Mouse (Mus musculus) urinary bladder, postnatal 25 days (tissue): ENCODE data around the gene Cyb561a3.

Experiments used
- DNase-seq: peaks from one replicate; pipeline ENCODE4 v3.0.0; 2022; ENCODE audit warnings: low spot score

Gene Cyb561a3

DNA sequence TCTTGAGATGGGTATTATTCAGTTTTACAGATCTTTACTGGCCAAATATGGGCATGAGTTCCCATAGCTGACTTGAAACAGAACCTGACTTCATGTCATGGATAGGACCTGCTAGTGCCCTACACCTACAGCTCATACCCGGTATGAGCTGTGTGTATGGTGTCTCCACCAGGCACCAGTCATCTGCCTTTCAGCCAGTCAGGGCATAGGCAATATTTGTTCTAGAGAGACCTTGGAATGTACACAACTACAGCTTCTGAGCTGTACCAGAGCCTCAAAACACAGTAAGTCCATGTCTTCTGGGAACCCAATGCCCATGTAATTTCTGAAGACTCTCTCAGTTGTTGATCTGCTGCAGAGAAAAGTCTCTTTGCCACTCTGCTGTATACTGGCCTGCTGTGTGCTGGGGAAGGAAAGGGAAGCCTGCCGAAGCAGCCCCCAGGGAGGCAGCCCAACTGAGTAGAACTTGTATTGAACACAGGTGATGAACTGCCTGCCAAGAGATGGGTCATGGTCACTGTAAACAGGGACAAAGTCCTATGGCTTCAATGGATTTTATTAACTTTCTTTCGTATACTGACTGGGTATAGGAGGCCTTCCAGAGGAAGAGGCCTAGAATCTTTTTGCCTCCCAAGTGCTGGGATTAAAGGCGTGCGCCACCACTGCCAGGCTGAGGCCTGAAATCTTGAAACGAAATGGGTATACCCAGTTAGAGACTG is 14.8 kb downstream of the Cyb561a3 start:
- DNase-seq = no peak

DNA sequence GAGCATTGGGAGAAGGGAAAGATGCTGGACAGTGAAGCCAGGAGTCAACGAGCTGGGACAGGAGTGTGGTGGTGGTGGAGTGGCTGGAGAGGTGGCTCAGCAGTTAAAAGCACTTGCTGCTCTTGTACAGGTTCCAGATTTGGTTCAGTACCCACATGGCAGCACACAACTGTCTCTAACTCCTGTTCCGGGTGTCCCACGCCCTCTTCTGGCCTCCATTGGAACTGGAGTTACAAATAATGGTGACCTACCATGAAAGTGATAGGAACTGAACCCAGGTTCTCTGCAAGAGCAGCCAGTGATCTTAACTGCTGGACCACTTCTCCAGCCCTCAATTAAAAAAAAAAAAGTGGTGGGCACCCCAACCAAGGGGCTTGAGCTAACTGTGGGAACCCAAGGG is 21.2 kb downstream of the Cyb561a3 start:
- DNase-seq = no peak

DNA sequence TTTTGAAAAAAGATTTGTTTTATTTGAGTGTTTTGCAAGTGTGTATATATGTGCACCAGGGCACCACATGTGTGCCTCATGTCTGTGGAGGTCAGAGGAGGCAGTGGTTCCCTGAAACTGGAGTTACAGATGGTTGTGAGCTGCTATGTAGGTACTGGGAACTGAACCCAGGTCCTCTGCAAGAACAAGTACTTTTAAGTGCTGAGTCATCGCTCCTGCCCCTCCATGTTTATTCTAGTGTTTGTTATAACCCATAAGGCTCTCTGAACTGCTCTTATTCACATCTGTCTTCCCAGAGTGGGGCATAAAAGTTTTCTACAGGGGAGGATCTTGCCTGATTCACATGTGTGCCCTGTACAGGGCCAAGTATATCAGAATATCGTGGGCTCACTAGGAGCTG is 22.7 kb downstream of the Cyb561a3 start:
- DNase-seq = no peak

DNA sequence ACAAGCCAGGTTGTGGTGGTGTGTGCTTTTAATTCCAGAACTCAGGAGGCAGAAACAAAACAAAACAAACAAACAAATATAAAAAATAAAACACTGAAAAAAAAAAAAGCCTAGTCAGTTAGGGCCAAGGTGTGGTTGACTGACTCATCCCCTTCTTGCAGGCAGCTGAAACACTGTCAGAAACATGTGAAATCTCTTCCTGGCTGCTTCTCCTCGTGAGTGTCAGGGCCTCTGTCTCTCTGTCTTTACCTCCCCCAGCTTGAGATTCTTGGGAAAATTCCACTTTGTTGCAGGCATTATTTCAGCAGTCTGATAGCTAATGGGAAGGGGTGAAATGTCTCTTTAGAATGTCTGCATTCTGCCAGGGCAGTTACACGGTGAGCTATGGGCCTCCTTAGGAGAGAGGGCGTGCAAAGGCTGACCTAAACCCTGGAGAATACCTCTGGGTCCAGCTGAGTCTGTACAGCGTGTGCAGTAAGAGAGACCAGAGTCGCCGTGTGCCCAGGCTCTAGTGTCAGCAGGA is 25.3 kb downstream of the Cyb561a3 start:
- no peak for DNase-seq

DNA sequence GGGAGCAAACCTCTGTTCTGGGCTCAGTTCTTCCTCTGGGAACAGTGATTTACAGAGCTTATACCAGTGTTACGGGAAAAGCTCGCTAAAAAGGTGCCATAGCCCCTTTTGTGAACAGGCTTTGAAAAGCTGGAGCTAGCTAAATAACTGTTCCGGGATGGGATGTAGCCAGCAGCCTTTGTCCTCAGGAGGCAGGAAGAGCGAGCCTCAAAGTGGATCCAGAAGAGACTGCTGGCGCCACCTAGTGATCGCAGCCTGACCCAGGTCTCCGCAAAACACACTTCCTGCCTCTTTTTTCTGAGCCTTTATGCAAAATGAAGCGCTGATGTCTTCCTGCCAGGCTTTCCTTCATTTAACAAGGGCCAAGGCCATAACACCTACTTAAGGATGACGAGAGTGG is 25.8 kb downstream of the Cyb561a3 start:
- DNase-seq = peak; percentile 87

DNA sequence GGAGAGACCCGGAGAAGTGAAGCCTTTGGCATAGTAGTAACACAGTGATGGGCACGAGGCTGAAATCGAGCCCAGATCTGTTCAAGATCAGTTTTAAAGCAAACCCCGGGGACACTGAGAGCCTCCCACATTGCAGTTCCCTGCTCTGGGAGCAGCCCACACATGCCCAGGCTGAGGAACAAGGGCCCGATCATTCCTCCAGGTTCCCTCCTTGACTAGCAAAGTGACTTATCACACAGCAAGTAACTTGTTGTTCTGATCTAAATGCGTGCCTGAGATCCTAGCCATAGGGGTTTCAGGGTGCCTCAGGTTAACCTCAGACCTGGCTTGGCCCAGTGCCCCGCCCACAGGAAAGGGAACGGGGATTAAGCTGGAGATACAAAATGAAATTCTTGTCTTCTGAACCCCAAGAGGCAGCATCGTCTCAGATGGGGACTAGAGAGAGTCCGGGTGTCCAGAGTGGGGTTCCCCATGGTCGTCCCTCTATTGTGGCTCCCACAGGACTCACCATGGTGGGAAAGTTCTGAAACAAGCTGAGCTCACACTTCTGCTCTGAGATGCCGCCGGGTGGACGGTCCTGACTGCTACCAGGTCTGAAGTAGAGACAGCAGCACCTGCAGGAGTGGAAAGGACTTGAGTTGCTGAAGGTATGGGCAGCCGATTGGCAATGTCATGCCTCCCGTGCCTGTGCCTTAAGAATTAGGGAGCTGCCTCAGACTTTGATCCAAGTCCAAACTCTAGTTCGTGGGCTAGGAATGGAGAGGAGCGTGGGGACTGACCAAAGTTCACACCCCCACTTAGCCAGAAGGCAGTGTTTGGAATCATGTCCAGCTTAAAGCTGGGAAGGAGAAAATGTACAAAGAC is 26.9 kb downstream of the Cyb561a3 start:
- DNase-seq = no peak

DNA sequence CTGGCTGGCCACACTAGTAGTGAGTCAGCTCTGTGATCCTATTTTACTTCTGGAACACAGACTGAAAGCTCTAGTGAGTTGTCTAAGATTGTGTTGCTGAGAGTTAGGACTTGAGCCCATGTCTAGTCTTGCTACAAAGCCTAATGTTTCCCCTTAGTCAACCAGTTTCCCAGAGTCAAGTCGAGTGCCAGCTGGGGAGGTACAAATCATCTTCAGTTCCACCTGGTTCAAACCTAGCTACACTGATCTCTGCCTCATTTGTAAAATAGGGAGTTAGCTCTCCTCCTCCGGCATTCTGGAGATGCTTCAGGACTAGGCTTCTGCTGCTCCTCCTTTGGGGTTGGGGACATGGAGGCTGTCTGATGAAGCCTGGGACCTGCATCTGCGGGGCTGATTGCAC is 27.6 kb downstream of the Cyb561a3 start:
- DNase-seq = no peak

DNA sequence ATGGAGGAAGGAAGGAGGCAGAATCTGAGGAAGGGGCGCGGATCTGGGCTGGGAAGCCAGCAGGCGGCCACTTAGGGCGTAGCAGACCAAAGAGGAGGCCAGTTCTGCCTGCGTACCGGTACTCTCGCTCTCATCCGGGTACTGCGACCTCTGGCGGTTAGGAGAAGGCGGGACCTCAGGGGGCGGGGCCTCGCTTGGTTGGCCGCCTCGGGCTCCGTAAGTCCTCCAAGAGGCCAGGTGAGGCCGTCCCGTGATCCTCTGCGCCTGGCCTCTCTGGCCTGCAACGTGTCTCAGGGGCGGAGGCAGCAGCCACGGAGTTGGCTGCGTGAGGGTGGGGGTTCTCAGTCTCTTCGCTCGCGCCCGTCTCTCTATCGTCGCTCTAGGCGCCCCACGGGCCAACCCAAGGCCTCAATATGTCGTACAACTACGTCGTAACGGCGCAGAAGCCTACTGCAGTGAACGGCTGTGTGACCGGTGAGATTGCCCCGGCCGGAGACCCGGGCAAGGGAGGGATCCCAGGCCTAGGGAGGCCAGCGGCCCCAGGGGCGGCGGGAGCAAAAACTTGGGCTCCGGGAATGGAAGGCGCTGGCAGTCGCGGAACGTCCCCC is 28.4 kb downstream of the Cyb561a3 start, which contains the start of the genes Ddb1 and Tkfc:
Gene Ddb1, plus strand, starts transcription at position 35 of the 608 bp plus-strand sequence.
Gene Tkfc, minus strand, starts transcription at position 362 of the 608 bp plus-strand sequence.
- peak; percentile 98 for DNase-seq

DNA sequence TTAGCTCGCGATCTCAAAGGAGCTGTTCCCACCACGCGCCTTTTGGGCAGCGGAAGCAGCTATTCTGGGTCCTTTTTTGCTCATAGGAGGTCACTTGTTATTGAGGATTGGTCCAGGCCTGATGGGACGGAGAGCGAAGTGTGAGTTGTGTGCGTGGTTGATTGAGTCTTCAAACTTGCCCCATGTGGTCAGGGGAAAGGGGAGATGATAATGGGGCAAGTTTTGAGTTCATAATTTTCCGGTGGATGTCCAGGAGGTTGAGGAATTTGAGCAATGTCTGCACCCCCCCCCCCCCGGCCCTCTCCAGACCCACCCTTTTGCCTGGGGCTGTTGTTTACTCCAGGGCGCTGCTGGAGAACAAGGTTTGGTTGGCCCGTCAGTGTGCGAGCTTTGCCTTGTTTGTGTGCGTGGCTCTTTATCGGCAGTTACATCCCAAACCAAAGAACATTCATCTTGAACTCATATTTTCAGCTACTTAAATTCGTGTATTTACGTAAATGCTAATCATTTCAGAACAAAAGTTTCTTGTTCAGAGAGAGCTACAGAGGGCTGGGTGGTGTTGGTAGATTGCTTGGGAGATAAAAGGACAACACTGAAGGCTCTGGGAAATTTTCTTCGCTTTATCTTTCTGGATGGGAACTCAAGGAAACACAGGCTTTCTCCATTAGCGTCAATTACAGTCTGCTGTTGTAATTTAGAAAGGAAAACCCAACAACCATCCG is 29.1 kb downstream of the Cyb561a3 start:
- DNase-seq = no peak

DNA sequence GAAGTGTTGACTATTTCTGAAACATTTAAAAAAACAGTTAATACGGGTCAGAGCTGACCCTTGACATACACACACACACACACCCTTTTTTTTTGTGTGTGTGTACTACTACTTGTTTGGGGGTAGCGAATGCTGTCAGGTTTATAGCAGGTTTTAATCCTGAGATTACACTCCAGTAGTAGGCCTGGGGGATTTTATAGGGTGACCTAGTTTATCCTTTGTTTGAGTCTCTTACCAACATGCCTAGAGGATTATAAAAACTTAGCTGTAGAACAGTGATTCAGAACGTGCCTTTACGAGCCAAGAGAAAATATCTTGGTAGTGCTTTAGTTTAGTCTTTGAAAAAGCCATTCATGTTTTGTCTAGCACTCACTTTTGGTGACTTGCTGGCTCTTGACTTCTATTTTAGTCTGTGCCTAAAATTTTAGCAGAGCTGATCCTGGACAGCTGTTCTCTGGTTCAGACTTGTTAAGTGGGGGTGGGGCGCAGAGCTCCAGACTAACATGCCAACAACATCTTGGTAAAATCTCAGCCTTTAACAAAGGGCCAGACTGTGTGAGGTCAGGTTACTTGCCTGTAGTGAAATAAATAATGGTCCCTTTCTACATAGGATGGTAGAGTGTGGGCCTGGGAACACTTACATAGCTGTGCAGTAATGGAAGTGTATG is 31.7 kb downstream of the Cyb561a3 start:
- no peak for DNase-seq

DNA sequence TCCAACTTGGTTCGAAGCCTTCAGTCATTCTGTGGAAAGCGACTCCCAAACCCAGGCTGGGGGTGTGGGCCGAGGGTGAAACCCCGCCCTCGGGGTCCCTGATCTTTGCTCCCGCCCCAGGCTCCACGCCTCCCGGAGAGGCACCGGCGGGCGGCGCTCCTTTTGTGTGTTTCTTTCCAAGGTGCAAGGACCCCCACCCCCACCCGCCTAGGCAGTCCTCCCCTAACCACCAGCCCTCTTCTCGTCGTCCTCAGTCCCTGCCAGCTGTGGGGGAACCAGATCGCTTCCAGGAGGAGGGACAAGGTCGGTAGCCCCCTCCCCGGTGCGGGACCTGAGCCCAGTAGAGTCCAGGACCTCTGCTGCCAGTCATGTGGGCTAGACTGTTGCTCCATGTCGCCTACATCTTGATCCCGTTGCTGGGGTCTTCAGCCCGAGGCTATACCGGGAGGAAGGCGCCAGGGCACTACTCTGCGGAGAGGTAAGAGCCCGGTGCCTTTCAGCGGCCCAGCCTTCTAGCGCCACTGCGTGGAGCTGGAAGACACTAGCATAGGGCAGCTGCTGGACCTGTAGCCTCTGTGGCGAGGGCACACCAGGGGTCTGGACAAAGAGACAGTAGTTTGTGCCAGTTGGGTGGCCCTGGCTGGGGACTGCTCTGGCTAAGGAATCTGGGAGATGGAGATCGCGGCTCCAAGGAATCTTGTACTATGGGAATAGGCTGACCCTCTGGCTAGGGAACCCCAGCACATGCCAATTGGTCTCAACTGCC is 57.3 kb downstream of the Cyb561a3 start, which contains the start of gene Vwce:
Gene Vwce, plus strand, starts transcription at position 108 of the 766 bp plus-strand sequence.
- DNase-seq = peak; percentile 15

DNA sequence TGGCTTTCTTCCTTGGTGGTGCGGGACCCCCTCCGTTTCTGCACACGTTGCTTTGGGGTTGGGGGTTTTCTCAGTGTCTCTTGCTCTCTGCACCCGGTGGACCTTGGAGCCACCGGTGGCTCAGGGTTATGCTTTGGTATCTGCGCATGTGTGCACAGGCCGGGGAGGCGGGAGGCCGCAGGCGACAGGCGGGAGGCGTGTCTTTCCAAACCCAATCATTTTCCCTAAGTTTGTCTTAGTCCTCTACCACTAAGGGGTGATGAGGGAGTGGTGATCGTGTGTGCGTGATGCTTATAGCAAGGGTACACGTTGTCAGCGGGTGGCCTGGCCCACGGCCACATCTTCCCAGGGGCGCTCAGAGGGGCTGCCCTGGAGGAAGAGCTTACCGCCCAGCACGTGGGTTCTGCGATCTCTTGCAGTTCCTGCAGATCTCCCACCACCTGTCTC is 57.9 kb downstream of the Cyb561a3 start:
- peak; percentile 23 for DNase-seq

DNA sequence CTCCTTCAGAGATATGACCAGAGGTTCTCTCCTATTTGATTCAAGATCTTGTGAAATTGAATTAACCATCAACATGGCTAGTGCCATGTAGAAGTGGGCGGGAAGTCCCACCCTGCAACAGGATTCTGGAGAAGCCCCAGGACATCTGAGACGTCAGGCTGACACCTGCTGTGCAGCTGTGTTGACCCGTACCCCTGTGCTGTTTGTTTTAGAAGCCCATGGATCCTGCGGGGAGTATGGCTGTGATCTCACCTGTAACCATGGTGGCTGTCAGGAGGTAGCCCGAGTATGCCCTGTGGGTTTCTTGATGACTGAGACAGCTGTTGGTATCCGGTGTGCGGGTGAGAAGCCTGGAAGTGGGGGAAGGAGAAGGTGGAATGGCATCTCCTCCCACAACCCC is 60.9 kb downstream of the Cyb561a3 start:
- no peak for DNase-seq

DNA sequence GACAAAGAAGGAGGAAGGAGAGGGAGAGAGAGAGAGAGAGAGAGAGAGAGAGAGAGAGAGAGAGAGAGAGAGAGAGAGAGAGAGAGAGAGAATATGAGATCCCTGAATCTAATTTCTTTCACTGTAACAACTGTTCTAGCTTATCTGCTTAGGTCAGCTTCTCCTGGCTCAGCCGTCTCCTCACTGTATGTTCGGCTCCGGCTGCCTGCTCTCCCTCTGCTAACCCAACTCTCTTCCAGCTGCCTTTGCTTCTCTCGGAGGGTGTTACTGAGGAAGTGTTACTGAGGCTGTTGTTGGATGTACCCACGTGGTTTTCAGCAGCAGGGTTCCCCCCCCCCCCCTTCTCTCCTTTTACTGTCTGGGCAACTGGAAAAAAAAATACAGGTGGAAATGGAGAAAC is 63.1 kb downstream of the Cyb561a3 start:
- no peak for DNase-seq

DNA sequence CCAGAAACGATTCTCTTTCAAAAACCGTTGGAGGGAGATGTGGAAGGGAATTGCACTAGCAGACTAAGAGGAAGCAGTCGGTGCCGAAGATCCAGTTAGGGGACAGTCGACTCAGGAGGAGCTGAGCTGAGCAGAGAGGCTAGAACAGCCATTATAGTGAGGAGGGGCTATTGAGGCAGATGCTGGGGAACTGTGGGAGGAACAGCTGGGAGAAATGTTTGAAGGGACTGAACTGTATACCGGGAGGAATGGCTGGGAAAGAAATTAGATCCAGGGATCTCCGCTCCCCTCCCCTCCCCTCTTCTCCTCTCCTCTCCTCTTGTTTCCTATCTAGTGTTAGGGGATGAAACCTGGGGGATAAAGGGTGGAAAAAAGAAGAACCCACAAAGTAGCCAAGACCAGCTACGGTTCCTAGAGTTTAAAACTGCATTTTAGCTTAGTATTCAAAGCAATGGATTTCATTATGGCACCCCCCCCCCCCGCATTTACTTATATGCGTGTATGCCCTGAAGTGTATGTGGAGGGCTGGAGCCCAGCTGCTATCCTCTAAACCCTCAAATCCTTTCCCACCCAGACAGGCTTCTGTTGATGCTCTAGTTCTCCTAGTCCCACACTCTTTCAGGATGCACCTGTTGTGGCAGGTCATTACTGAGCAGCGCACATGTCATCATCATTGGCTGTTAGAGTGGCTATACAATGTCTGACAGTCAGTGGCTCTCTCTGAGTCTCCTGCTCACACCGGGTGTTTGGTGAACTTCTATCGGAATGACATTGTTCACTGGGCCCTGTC is 63.8 kb downstream of the Cyb561a3 start:
- DNase-seq = no peak
